Mouse (Mus musculus): ENCODE measurements around the gene Hspg2.

DNA sequence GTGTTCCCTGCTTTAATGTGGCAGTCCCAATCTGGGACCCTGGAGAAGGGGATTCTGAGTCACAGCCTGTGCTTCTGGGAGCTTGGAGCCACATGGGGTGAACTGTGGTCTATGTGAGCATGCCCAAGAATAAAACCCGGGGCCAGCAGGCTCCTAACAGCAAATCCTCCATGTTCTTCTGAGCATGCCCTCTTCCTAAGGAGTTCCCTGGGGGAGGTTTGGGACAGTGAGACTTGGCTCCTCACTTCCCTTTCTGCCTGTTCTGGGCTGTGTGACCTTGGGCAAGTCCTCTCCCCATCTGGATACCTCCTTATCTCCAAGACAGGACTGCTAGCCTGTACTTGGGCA is 12.4 kb downstream of the Hspg2 start:
- TF ChIP-seq POLR2A (IDR thresholded peaks at IDR 0.05; ENCODE audit: borderline replicate concordance, extremely low read depth, insufficient read depth, insufficient read length, poor library complexity, severe bottlenecking), result no peak
- no peak for TF ChIP-seq CTCF (IDR thresholded peaks at IDR 0.05; ENCODE audit: borderline replicate concordance, extremely low read depth, insufficient read depth, insufficient read length)
